Mouse (Mus musculus) E14TG2a.4 (cell line): ENCODE measurements at regions not wholly inside any gene's neighbourhood (a gene's known extent, or its start where the extent isn't known, plus 50 kb on each side); places are given as distances from the start of the nearest gene placed in this dataset.

Source experiments
- CTCF ChIP-seq: conservative IDR thresholded peaks from 2 replicates; pipeline ENCODE4 v1.5.1; 2014; ENCODE audit warnings: low read length
- NANOG ChIP-seq: IDR thresholded peaks from 2 replicates; pipeline ENCODE4 v1.6.1; 2014; ENCODE audit warnings: borderline replicate concordance, low read length, mixed read lengths
- POU5F1 ChIP-seq: IDR thresholded peaks from 2 replicates; pipeline ENCODE4 v1.6.1; 2014; ENCODE audit warnings: low read length, borderline replicate concordance

DNA sequence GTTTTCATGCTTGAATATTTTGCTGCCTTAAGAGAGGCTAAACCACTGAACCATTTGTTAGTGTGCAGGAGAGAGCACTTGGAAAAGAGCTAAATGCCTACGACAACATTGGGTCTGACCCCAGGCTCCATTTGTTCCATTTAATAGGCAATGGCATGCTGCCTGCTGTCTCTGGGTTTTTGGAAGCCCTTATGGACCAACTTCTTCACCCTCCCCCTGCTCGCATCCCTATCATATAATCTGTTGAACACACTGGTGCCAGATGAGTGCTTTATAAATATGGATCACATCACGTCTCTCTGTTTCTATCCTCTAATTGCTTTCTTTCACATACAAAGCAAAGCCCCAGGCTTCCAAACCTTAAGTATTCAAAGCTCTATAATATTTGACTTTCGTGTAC lies 179.1 kb upstream of the Lrrn1 start:
- TF ChIP-seq CTCF, result no peak
- no peak for TF ChIP-seq NANOG
- no peak for TF ChIP-seq POU5F1
